Mouse (Mus musculus) left cerebral cortex, postnatal 25 days (tissue): ENCODE measurements around the gene Fam160b1. TPM values are rescaled to one million over a fixed set of nuclear protein-coding genes. Genes with fewer than 3 reads are reported as not detected.
A peak's percentile ranks its signal among the peaks of the same experiment; 100 is the strongest.

Experiments used
- DNase-seq, 2 experiments: peaks; one replicate each; pipeline ENCODE4 v3.0.0; 2022; ENCODE audit warnings: low spot score in 2 of 2, mixed read lengths in 1 of 2
- intact Hi-C: fragments of 180-260 bp; cut with DNase I; formaldehyde crosslinking; loops from one replicate; pipeline ENCODE4 v1.15.1; 2025
- total RNA-seq, 2 experiments: library from RNA; stranded (reverse); gene quantifications; 2 replicates each; pipeline ENCODE4 v1.2.3; 2021

Fam160b1 gene
- 10 to 100 TPM; 23.3 to 24.0 TPM for total RNA-seq

- intact Hi-C loops, result no loop called here
- DNase-seq, result peak; percentile 93 to 94
Measured at GRCm38 (mm10) chr19:57360341-57361130, at the start of gene Fam160b1. Gene Fam160b1, plus strand, starts transcription at chr19:57360680.

DNA sequence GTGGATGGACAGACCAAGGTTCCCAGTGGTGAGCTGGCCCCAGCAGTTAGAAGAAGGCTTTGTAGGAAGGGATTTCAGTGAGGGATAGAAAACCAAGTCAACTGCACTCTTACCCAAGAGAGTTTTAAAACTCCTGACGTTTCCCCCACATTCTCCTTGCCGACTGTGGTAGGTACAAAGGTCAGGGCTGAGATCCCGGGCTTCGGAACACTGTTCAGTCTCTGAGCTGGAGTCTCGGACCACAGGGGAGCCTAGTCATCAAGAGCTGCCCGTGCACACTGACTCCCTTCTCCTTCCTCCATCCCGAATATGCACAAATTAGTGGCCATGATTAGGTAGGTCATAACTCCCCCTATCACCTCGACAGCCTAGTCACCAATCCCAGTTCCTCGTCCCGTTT, 47.3 kb upstream of the Fam160b1 start:
- no peak for DNase-seq
- intact Hi-C loops, result no loop called here

DNA sequence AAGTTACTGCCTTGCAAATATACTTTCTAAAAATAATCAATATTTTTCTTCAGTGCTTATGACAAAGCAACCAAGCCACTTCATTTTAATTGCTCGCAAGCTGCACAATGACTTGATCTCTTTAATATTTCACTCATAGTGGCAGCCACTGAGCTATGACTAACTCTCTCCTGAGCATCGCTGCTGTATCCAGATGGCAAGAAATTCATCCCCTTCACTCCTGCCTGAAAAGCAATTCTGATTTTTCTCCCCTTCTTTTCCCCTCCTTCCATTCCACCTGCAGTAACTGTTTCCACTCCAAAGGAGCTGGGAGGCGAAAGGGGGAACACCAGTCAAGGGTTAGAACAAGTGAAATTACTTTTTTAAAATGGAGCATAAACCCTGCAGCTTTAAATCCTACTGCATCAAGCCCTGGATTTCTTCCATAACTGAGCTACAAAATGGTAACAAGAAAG, 46.6 kb upstream of the Fam160b1 start:
- intact Hi-C loops, result loop anchor here (1.0 to 2.0 kb wide), 2 partner anchors 39 to 76 kb away; no protein-coding TSS in a partner anchor
- DNase-seq, result peak; percentile 46 to 67

DNA sequence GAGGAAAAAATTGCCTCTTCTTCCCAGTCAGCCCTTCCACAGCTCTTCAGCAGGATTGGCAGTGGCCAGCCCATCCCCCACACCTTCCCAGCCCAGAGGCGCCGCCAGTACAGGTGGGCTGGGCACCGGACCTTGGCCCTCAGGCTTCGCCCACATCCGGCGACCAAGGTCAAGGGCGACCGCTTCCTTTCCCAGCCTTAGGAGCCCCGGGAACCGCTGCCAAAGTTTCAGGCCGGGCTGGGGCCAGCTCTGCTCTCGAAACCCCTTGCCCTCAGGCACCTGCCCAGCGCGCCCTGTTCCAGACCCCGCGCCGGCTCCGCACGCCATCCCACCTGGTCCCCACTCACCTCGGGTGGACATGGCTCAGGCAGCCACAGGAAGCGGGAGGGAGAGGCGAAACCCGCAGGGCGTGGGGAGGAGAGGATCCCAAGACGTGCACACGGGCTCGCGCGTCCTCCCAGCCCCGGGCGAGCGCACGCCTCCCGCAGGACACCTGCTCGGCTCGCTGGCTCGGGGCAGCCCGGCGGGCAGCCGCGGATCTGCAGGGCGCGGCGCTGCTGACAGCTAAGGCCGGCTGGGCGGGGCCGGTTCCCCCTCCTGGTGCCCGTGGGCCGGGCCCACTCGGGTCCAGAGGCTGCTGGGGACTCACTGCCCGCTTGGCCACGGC, 46.0 kb upstream of the Fam160b1 start, which contains the start of gene Ablim1:
Gene Ablim1, minus strand, starts transcription at position 574 of the 667 bp plus-strand sequence.
- peak; percentile 50 to 52 for DNase-seq
- intact Hi-C loops, result loop anchor here (1.0 to 2.0 kb wide), 2 partner anchors 40 to 76 kb away; no protein-coding TSS in a partner anchor

GRCm38 (mm10) chr19:57315013-57315565, 45.4 kb upstream of the Fam160b1 start:
- DNase-seq, result peak in 1 of 2 experiments; percentile 25
- intact Hi-C loops, result loop anchor here (2.0 kb wide), 1 partner anchor 40 kb away; no protein-coding TSS in a partner anchor

- DNase-seq, result no peak
- intact Hi-C loops, result no loop called here
Measured at GRCm38 (mm10) chr19:57316597-57316996, 43.9 kb upstream of the Fam160b1 start.

DNA sequence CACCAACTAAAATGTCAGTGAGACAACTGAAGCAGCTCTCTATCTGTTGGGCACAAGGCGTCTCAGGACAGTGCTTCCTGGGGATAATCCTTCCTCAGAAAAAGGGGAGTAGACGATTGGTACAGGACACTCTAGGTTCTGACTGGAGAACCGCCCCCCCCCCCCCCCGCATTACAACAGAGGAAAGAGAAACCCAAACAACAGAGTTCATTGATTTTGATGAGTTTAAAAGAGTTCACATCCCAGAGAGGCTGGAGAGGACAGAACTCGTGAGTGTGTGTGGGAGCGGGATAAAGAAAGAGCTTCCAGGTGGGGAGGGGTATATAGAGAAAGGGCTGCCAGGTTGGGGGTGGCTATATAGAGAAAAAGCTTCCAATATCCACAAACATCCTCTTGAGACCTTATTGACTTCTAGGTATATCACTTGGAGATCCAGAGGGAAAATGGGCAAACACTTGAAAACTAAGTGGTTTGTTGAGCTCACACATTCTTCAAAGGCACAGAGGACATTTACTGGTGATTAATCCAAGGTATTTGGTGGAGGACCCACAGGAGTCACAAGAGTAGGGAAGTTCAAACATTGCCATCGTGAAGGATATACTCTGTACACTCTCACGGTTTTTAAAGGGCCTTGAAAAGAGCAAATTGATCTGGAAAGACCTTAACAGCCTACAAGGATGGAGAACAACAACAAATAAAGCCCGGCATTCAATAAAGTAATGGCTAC, 39.7 kb upstream of the Fam160b1 start:
- no peak for DNase-seq
- intact Hi-C loops, result no loop called here

GRCm38 (mm10) chr19:57321839-57322238, 38.6 kb upstream of the Fam160b1 start:
- no peak for DNase-seq
- intact Hi-C loops, result no loop called here

DNA sequence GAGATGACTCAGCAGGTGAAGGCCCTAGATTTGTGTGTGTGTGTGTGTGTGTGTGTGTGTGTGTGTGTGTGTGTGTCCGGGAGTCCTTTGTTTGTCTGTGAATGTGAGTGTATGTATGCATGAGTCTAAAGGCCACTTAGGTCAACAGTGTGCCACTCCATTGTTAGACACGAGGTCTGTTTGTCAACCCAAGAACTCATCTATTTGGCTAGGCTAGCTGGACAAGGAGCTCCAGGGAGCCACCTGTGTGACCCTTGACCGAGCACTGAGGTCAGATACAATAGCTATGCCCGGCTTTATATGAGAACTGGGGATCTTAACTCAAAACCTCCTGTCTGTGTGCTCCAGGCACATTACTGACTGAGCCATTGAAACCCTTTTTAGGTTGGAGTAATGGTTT, 38.0 kb upstream of the Fam160b1 start:
- DNase-seq, result no peak
- intact Hi-C loops, result no loop called here

DNA sequence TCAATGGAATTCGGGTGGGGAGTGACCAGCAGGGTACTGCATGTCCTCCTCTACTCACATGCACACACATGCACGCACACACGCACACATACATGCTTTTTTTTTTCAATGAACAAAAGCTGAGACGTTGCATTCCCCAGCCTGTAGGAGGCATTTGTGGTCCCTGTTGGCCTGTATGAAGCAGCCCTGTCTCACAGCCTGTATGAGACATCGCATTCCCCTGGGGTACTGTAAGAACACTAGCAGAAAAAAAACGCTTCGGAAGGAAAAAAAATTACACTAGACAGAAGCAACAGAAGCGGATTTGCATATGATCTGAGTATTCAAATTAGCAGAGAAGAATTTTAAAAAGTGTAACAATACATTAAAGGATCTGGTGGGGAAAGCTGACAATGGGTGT, 37.4 kb upstream of the Fam160b1 start:
- no peak for DNase-seq
- intact Hi-C loops, result no loop called here

GRCm38 (mm10) chr19:57325748-57326300, 34.7 kb upstream of the Fam160b1 start:
- peak; percentile 69 to 74 for DNase-seq
- intact Hi-C loops, result loop anchor here (1.0 kb wide), 1 partner anchor 165 kb away; no protein-coding TSS in a partner anchor

- intact Hi-C loops, result loop anchor here (2.0 kb wide), 2 partner anchors 189 to 261 kb away; no protein-coding TSS in a partner anchor
- peak in 1 of 2 experiments; percentile 64 for DNase-seq
Measured at GRCm38 (mm10) chr19:57327679-57328078, 32.8 kb upstream of the Fam160b1 start.

- DNase-seq, result no peak
- intact Hi-C loops, result loop anchor here (2.0 kb wide), 2 partner anchors 189 to 261 kb away; no protein-coding TSS in a partner anchor
Measured at GRCm38 (mm10) chr19:57328269-57328668, 32.2 kb upstream of the Fam160b1 start.

- intact Hi-C loops, result loop anchor here (1.0 to 2.0 kb wide), 3 partner anchors 167 to 262 kb away; no protein-coding TSS in a partner anchor
- peak; percentile 52 to 56 for DNase-seq
Measured at GRCm38 (mm10) chr19:57328792-57329191, 31.7 kb upstream of the Fam160b1 start.

DNA sequence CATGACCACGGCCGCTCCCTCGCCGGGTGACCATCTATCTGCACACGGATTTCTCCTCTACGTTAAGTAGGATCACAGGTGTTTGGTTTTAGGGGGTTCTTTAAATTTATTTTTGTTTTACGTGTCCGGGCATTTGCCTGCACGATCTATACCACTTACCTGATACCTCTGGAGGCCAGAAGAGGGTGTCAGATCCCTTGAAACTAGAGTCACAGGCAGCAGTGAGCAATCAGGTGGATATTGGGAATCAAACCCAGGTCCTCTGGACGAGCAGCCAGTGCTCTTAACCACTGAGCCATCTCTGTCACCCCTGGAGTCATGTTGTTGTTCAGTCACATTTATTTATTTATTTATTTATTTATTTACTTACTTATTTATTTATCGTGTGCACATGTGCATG, 30.2 kb upstream of the Fam160b1 start:
- intact Hi-C loops, result loop anchor here (5.0 kb wide), 1 partner anchor 408 kb away; no protein-coding TSS in a partner anchor
- DNase-seq, result no peak

DNA sequence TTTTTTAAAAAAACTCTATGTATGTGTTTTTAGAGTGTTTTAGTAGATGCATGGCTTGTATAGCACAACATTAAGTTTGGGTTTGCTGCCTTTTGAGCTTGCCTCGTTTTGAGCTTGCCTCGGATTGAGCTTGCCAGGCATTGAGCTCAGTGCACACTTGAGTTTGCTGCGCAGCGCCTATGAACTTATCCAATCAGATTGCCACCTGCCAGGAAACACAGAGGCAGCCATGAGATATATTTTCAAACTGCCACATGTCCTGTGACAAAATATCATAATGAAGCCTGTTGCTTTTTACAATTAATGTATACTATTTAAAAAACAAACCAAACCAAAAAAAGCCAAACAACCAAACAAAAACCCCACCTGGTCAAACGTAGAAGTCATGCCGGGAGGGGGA, 29.2 kb upstream of the Fam160b1 start:
- no peak for DNase-seq
- intact Hi-C loops, result loop anchor here (5.0 kb wide), 1 partner anchor 409 kb away; no protein-coding TSS in a partner anchor

GRCm38 (mm10) chr19:57333356-57333755, 27.1 kb upstream of the Fam160b1 start:
- DNase-seq, result no peak
- intact Hi-C loops, result loop anchor here (5.0 kb wide), 1 partner anchor 411 kb away; no protein-coding TSS in a partner anchor

GRCm38 (mm10) chr19:57335135-57335534, 25.3 kb upstream of the Fam160b1 start:
- DNase-seq, result no peak
- intact Hi-C loops, result no loop called here
